Mouse (Mus musculus): ENCODE measurements around the gene Cd70.

GRCm38 (mm10) chr17:57110005-57110404 lies 39.6 kb downstream of the Cd70 start:
- TF ChIP-seq CTCF (IDR thresholded peaks at IDR 0.05; ENCODE audit: low read depth, low read length): no peak
- no peak for TF ChIP-seq POLR2A (IDR thresholded peaks at IDR 0.05; ENCODE audit: borderline replicate concordance, low read depth, low read length)

All from bone marrow macrophage, adult 2 months (primary cell).